Mouse (Mus musculus) stomach, postnatal 0 days (tissue): ENCODE results near the gene 4930558K02Rik. TPM values are rescaled to one million over a fixed set of nuclear protein-coding genes. Genes with fewer than 3 reads are reported as not detected.

Experiments used
- ATAC-seq: fragments of 200-750 bp; cut with Nextera tagmentation; 2 replicates; pipeline ENCODE4 v1.8.0; 2017; ENCODE audit not compliant: low FRiP score, low TSS enrichment
- DNase-seq: peaks from one replicate; pipeline ENCODE4 v3.0.0-alpha.2; 2016; ENCODE audit warnings: low spot score
- H3K27ac ChIP-seq: fragments of 300-500 bp; sonication (generic); replicated peaks from 2 replicates; pipeline ENCODE4 v1.5.1; 2014; ENCODE audit warnings: mild to moderate bottlenecking, control low read depth
- H3K27me3 ChIP-seq: fragments of 300-500 bp; sonication (generic); 2 replicates; pipeline ENCODE4 v1.6.1; 2014; ENCODE audit warnings: low read length; ENCODE audit not compliant: control insufficient read depth, insufficient read depth
- H3K36me3 ChIP-seq: fragments of 300-500 bp; sonication (generic); 2 replicates; pipeline ENCODE4 v1.6.1; 2014; ENCODE audit warnings: low read length, mixed read lengths; ENCODE audit not compliant: control insufficient read depth, insufficient read depth
- H3K4me1 ChIP-seq: fragments of 300-500 bp; sonication (generic); replicated peaks from 2 replicates; pipeline ENCODE4 v1.6.1; 2014; ENCODE audit warnings: antibody characterized with exemption; ENCODE audit not compliant: control insufficient read depth, insufficient read depth
- H3K4me2 ChIP-seq: fragments of 300-500 bp; sonication (generic); replicated peaks from 2 replicates; pipeline ENCODE4 v1.6.1; 2014; ENCODE audit warnings: low read depth, mild to moderate bottlenecking, control low read depth, moderate library complexity
- H3K4me3 ChIP-seq: fragments of 300-500 bp; sonication (generic); 2 replicates; pipeline ENCODE4 v1.5.1; 2014; ENCODE audit warnings: low read depth, low read length, control low read depth
- H3K9ac ChIP-seq: fragments of 300-500 bp; sonication (generic); 2 replicates; pipeline ENCODE4 v1.6.1; 2014; ENCODE audit warnings: mild to moderate bottlenecking, low read length, control low read depth, mixed read lengths
- H3K9me3 ChIP-seq: fragments of 300-500 bp; sonication (generic); 2 replicates; pipeline ENCODE4 v1.6.1; 2016; ENCODE audit warnings: low read length; ENCODE audit not compliant: control insufficient read depth
- CTCF ChIP-seq: IDR thresholded peaks from 2 replicates; pipeline ENCODE4 v1.5.1; 2016; ENCODE audit warnings: antibody characterized with exemption, low read depth, mild to moderate bottlenecking, moderate library complexity
- EP300 ChIP-seq: optimal IDR thresholded peaks from 2 replicates; pipeline ENCODE3; 2016; ENCODE audit warnings: antibody characterized with exemption
- WGBS: fragments of 180-500 bp; shearing (Covaris S2); extraction: QIAGEN DNeasy Blood & Tissue Kit; methylation state at CpG from one replicate; pipeline ENCODE4 v1.1.7; 2014; 5-methylcytosine and 5-hydroxymethylcytosine counted together
- polyA plus RNA-seq: library from polyadenylated mRNA; unstranded; fragments of >200 nt; fragmentation: Nextera tagmentation; extraction: Ambion mirVana; gene quantifications from 2 replicates; pipeline ENCODE4 v1.2.1, GENCODE M21; 2015

4930558K02Rik gene
- polyA plus RNA-seq, 1 experiment from 2014 or later = not detected

- H3K4me2 ChIP-seq = no peak overlapping the region
- H3K9ac ChIP-seq = no peak overlapping the region
- no peaks in the 10 kb centered on the region for H3K27me3 ChIP-seq
- ATAC-seq = no peak
- no peaks in the 10 kb centered on the region for H3K9me3 ChIP-seq
- WGBS = 24% methylated on average over 7 of the region's 7 CpGs
- no peak for TF ChIP-seq EP300
- TF ChIP-seq CTCF = no peak
- peak overlapping the region; percentile 58; the same call in 1 of the 2 replicates for H3K27ac ChIP-seq
- no peak for DNase-seq
- no peaks in the 10 kb centered on the region for H3K36me3 ChIP-seq
- peaks cover 8% of the 10 kb centered on the region; the same call in 1 of the 2 replicates for H3K4me1 ChIP-seq
- no peak overlapping the region for H3K4me3 ChIP-seq
Measured at GRCm38 (mm10) chr1:162016982-162017381, 37.5 kb upstream of the 4930558K02Rik start.

- Histone ChIP-seq H3K4me2 (no peak overlapping the region), H3K27ac (no peak overlapping the region), H3K9me3 (no peaks in the 10 kb centered on the region), H3K9ac (no peak overlapping the region), H3K27me3 (no peaks in the 10 kb centered on the region), H3K4me1 (peaks cover 8% of the 10 kb centered on the region; the same call in 1 of the 2 replicates), H3K36me3 (no peaks in the 10 kb centered on the region), H3K4me3 (no peak overlapping the region)
- DNase-seq (no peak), ATAC-seq (no peak; the same call in 1 of the 2 replicates)
- 32% methylated on average over 8 of the region's 8 CpGs for WGBS
- TF ChIP-seq EP300 (no peak), CTCF (no peak)
Measured at GRCm38 (mm10) chr1:162015247-162015862, 35.9 kb upstream of the 4930558K02Rik start.

DNA sequence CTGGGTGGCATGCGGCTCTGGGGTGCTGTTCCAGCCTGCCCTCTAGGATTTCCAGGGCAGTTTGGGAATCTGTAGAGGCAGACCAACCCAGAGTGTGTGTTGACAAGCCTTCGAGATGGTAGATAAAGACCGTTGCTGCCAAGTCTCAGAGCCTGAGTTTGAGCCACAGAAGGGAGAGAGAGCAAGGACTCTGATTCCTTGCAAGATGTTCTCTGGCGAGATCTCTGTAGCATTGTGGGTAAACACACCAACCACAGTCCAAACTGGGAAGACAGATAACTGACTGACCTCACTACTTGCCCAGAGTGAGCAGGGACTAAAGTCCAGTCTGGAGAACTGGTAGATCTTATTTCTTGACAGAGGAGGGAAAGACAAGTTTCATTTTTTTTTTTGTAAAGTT is 34.1 kb upstream of the 4930558K02Rik start:
- 40% methylated on average over 4 of the region's 4 CpGs for WGBS
- no peak overlapping the region for H3K9ac ChIP-seq
- no peaks in the 10 kb centered on the region for H3K36me3 ChIP-seq
- H3K4me2 ChIP-seq = no peak overlapping the region
- ATAC-seq (no peak), DNase-seq (no peak)
- no peak overlapping the region for H3K4me3 ChIP-seq
- H3K27ac ChIP-seq = no peak overlapping the region
- no peaks in the 10 kb centered on the region for H3K27me3 ChIP-seq
- no peaks in the 10 kb centered on the region for H3K9me3 ChIP-seq
- H3K4me1 ChIP-seq = peaks cover 8% of the 10 kb centered on the region; the same call in 1 of the 2 replicates
- TF ChIP-seq CTCF (no peak), EP300 (no peak)

GRCm38 (mm10) chr1:162011523-162012245 is 32.2 kb upstream of the 4930558K02Rik start:
- no peak overlapping the region for H3K9ac ChIP-seq
- H3K27ac ChIP-seq = no peak overlapping the region
- H3K36me3 ChIP-seq = no peaks in the 10 kb centered on the region
- TF ChIP-seq EP300 (no peak), CTCF (no peak)
- ATAC-seq (no peak), DNase-seq (no peak)
- H3K27me3 ChIP-seq = no peaks in the 10 kb centered on the region
- H3K9me3 ChIP-seq = no peaks in the 10 kb centered on the region
- 79% methylated on average over 16 of the region's 16 CpGs for WGBS
- peaks cover 6% of the 10 kb centered on the region; the same call in 1 of the 2 replicates for H3K4me1 ChIP-seq
- no peak overlapping the region for H3K4me2 ChIP-seq
- no peak overlapping the region for H3K4me3 ChIP-seq

- no peaks in the 10 kb centered on the region for H3K36me3 ChIP-seq
- no peaks in the 10 kb centered on the region for H3K27me3 ChIP-seq
- H3K4me3 ChIP-seq = no peak overlapping the region
- H3K4me2 ChIP-seq = no peak overlapping the region
- H3K4me1 ChIP-seq = peaks cover 13% of the 10 kb centered on the region; the same call in 1 of the 2 replicates
- H3K27ac ChIP-seq = peak overlapping the region; percentile 61
- TF ChIP-seq CTCF (no peak), EP300 (no peak)
- DNase-seq (no peak), ATAC-seq (no peak)
- WGBS = 69% methylated on average over 8 of the region's 8 CpGs
- no peaks in the 10 kb centered on the region for H3K9me3 ChIP-seq
- H3K9ac ChIP-seq = no peak overlapping the region
Measured at GRCm38 (mm10) chr1:162009086-162009485, 29.6 kb upstream of the 4930558K02Rik start.

- H3K27me3 ChIP-seq = no peaks in the 10 kb centered on the region
- H3K4me3 ChIP-seq = no peak overlapping the region
- ATAC-seq (no peak; the same call in 1 of the 2 replicates), DNase-seq (no peak)
- no peak overlapping the region for H3K9ac ChIP-seq
- WGBS = 12% methylated on average over 8 of the region's 8 CpGs
- no peak overlapping the region for H3K4me2 ChIP-seq
- TF ChIP-seq EP300 (no peak), CTCF (0 out of 2 replicates have a peak, but pooled peaks have one; percentile 7)
- H3K4me1 ChIP-seq = peaks cover 14% of the 10 kb centered on the region; the same call in 1 of the 2 replicates
- H3K36me3 ChIP-seq = no peaks in the 10 kb centered on the region
- peak overlapping the region; percentile 61 for H3K27ac ChIP-seq
- no peaks in the 10 kb centered on the region for H3K9me3 ChIP-seq
Measured at GRCm38 (mm10) chr1:162008631-162009067, 29.2 kb upstream of the 4930558K02Rik start.
